Mouse (Mus musculus) heart, embryonic 10.5 days (tissue): ENCODE measurements at regions not wholly inside any gene's neighbourhood (a gene's known extent, or its start where the extent isn't known, plus 50 kb on each side); places are given as distances from the start of the nearest gene placed in this dataset.
"Not testable (repeated sequence)": the region's sequence is repeated elsewhere in the genome, so short reads cannot be mapped to it uniquely, and the experiment has no call there.

ENCODE experiments used
- DNase-seq: peaks from one replicate; pipeline ENCODE4 v3.0.0-alpha.2; 2017; ENCODE audit warnings: low spot score
- H3K27ac ChIP-seq: fragments of 300-500 bp; sonication (generic); 2 replicates; pipeline ENCODE4 v1.5.1; 2016; ENCODE audit warnings: mild to moderate bottlenecking
- H3K27me3 ChIP-seq: fragments of 300-500 bp; sonication (generic); 2 replicates; pipeline ENCODE4 v1.6.1; 2016; ENCODE audit warnings: mild to moderate bottlenecking; ENCODE audit not compliant: poor library complexity, insufficient read depth, severe bottlenecking
- H3K36me3 ChIP-seq: fragments of 300-500 bp; sonication (generic); 2 replicates; pipeline ENCODE4 v1.6.1; 2016; ENCODE audit warnings: mild to moderate bottlenecking, moderate library complexity
- H3K4me1 ChIP-seq: fragments of 300-500 bp; sonication (generic); 2 replicates; pipeline ENCODE4 v1.6.1; 2016; ENCODE audit warnings: mild to moderate bottlenecking
- H3K4me3 ChIP-seq: fragments of 300-500 bp; sonication (generic); 2 replicates; pipeline ENCODE4 v1.5.1; 2016; ENCODE audit warnings: mild to moderate bottlenecking, moderate library complexity
- H3K9me3 ChIP-seq: fragments of 300-500 bp; sonication (generic); 2 replicates; pipeline ENCODE4 v1.6.1; 2016; ENCODE audit warnings: mild to moderate bottlenecking, moderate library complexity
- WGBS: fragments of 180-500 bp; shearing (Covaris S2); methylation state at CpG from one replicate; pipeline ENCODE4 v1.1.7; 2016; 5-methylcytosine and 5-hydroxymethylcytosine counted together

DNA sequence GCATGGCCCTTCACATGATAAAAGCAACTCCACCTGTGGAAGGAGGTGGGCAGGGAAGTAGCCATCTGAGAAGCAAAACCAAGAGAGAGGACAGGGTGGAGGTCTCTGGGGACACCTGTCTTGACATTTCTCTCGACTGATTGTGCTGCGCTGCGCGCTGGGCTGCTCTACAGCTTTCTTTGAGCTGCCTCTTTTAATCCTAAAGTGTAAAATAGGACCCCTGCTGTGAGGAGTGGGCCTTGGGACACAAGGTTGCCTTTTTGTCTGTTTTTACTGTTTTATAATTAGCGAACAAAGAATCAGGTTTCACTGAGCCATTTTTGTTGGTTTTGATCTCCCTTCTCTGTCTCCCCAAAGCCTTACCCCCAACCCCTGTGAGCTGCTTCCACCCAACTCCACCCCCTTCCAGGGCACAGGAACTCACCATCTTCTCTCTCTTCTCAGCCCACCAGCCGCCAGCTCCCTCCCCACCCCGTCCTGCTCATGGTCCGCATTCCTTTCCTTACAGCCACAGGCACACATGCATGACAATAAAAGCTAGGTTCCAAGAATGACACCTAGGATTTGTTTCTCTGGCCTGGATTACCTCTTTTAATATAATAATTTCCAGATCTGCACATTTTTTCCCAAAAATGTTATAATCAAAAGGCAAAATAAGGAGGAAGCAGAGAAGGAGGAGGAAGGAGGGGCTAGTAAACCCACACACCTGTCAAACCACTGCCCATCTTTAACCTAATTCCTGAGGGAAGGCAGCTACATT is 57.3 kb downstream of the Cbln4 start:
- H3K4me3 ChIP-seq, result no peak overlapping the region
- peaks cover 15% of the 10 kb centered on the region; the same call in 1 of the 2 replicates for H3K27me3 ChIP-seq
- DNase-seq, result no peak
- no peaks in the 10 kb centered on the region for H3K36me3 ChIP-seq
- no peaks in the 10 kb centered on the region for H3K4me1 ChIP-seq
- 19% methylated on average over 8 of the region's 8 CpGs for WGBS
- no peak overlapping the region for H3K27ac ChIP-seq
- no peaks in the 10 kb centered on the region for H3K9me3 ChIP-seq

DNA sequence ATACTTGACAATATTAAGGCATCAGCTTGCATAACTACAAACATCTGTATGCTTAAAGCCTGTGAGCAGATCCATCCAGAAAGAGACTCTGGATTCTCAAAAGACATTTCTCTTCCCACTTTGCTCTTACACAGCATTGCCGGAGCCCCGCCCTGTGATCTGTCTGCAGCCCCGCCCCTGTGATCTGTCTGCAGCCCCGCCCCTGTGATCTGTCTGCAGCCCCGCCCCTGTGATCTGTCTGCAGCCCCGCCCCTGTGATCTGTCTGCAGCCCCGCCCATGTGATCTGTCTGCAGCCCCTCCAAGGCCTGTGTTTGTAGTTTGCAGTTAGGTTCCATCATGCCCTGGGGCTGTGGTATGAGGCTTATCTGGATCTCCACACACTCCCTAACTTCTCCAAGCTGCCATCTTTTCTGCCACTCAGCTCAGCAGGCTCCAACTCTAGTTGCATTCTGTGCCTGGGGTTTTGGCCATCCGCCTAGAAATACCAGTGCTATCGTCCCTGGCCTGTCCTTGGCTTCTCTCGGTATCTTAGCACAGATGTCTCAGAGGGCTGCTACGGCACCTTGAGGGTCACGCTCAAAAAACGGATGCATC is 73.9 kb downstream of the Cbln4 start:
- no peak for DNase-seq
- Histone ChIP-seq H3K27ac (no peak overlapping the region), H3K4me3 (no peak overlapping the region), H3K36me3 (no peaks in the 10 kb centered on the region), H3K27me3 (no peaks in the 10 kb centered on the region), H3K4me1 (peaks cover 6% of the 10 kb centered on the region; the same call in 1 of the 2 replicates), H3K9me3 (no peaks in the 10 kb centered on the region)
- 49% methylated on average over 13 of the region's 13 CpGs for WGBS

DNA sequence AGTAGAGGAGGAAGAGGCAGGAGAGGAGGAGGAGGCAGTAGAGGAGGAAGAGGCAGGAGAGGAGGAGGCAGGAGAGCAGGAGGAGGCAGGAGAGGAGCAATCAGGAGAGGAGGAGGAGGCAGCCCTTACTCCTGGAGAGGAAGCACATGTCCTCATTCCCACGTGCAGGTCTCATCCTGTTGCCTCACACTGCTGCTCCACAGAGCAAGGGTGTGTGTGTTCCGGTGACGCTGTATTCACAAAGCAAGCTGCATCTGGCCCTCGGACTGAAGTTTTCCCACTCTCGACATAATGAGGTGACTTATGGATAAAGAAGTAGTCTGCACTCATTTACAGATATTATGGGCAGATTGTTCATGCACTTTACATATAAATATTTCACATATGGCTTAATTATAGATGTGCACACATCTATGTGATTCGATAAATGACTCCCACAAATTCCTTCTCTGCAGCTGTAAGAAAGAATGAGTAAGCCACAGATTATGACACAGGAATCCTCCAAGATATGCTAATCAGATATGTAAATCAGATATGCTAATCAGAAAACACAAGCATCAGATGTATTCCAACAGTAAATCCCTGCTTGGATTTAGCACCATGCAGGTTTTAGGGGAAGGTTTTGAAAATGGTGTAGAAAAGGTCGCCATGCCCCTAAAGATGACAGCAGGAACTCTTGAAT is 96.6 kb downstream of the Cbln4 start:
- 81% methylated on average over 7 of the region's 7 CpGs for WGBS
- Histone ChIP-seq H3K9me3 (no peaks in the 10 kb centered on the region), H3K4me1 (no peaks in the 10 kb centered on the region), H3K4me3 (no peak overlapping the region), H3K27ac (no peak overlapping the region), H3K27me3 (no peaks in the 10 kb centered on the region), H3K36me3 (no peaks in the 10 kb centered on the region)
- DNase-seq, result no peak

DNA sequence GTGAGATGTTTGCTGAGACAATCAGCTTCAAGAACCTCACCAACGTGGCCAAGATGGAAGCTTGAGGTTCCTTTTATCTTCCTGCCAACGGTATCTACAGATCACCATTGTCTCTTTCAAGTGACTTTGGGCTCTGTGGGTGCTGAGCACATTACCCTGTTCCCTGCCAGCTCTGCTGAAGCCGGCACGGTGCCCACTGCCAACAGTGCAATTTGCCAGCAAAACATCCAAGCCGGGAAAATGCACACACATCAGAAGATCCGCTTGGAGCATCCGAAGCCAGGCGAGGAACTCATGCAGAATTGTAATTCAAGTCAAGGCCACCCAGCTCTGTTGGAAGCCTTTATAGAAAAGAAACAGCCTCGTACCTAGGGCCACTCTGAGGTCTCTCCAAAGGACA is 100.6 kb downstream of the Cbln4 start:
- 78% methylated on average over 9 of the region's 9 CpGs for WGBS
- H3K27me3 ChIP-seq, result no peaks in the 10 kb centered on the region
- H3K36me3 ChIP-seq, result no peaks in the 10 kb centered on the region
- H3K9me3 ChIP-seq, result no peaks in the 10 kb centered on the region
- no peak overlapping the region for H3K4me3 ChIP-seq
- peaks cover 14% of the 10 kb centered on the region for H3K4me1 ChIP-seq
- no peak for DNase-seq
- no peak overlapping the region for H3K27ac ChIP-seq

DNA sequence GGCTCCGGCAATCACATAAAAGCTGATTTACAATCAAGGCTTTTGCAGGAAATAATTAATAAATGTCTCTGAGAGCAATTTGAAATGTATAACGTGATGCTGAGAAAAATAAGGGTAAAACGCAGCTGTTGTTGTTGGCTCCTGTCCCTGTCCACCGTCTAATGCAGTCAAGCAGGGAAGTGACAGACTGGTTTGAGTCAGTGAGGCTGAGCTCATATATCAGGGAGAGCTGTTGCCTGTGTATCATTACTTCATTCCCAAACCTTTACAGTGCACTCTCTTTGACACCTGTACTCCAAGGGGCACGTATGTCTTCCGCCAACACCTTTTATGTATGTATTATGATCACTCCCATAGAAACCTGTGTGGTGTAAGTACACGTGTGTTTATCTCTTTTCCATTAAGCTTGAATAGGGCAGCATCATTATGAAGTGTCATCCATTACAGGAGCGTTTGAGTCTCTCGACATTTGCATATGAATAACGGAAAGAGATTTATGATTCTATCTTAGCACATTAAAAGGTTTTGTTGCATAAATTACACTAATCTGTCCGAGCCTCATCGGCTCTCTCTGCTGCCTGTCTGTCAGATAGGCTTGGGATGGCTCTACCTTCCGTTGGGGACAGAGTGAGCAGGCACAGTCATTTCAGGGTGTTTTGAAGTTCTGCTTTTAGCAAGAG is 107.5 kb downstream of the Cbln4 start:
- Histone ChIP-seq H3K27me3 (no peaks in the 10 kb centered on the region), H3K36me3 (no peaks in the 10 kb centered on the region), H3K4me1 (peaks cover 22% of the 10 kb centered on the region), H3K4me3 (no peak overlapping the region), H3K27ac (no peak overlapping the region), H3K9me3 (no peaks in the 10 kb centered on the region)
- no peak for DNase-seq
- 71% methylated on average over 13 of the region's 13 CpGs for WGBS

DNA sequence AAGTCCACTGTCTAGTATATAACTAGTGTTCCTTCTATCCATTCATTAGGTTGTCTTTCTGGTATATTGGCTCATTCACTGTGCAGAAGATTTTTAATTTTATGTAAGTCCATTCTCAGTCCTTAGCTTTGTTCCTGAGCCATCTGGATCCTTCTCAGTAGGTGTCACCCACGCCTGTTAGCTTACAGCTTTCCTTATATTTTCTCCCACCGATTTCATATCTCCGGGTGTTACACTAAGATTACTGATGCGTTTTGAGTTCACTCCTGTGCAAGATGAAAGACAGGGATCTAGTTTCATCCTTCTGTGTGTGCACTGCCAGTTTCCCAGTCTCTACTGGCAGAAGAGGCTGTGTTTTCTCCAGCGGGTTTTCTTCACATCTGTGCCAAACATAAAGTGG is 122.3 kb downstream of the Cbln4 start:
- H3K27me3 ChIP-seq, result no peaks in the 10 kb centered on the region
- H3K36me3 ChIP-seq, result no peaks in the 10 kb centered on the region
- DNase-seq, result no peak
- 83% methylated on average over 5 of the region's 5 CpGs for WGBS
- no peak overlapping the region for H3K27ac ChIP-seq
- H3K9me3 ChIP-seq, result 0 out of 2 replicates have a peak, but pooled peaks cover 4% of the 10 kb centered on the region
- H3K4me3 ChIP-seq, result no peak overlapping the region
- no peaks in the 10 kb centered on the region for H3K4me1 ChIP-seq

DNA sequence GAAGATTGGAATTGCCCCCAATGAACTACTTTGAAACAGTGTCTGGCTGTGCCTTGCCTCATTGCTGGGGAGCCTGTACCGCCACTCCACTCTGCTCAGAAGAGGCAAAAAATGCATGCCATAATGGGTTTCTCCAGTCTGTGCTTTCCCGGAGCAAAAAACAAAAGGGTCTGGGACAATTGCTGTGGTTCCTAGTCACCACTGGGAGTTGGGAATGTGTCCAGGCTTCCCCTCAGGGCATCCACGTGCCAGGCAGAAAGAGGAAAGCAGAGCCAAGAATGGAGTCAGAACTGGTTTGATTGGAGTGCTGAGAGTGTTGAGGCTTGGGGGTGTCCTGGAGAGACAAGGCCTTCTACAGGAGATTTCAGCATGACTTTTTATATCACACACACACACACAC is 156.0 kb downstream of the Cbln4 start:
- Histone ChIP-seq H3K36me3 (no peaks in the 10 kb centered on the region), H3K4me3 (no peak overlapping the region), H3K4me1 (no peaks in the 10 kb centered on the region), H3K27me3 (no peaks in the 10 kb centered on the region), H3K27ac (no peak overlapping the region), H3K9me3 (no peaks in the 10 kb centered on the region)
- no peak for DNase-seq
- 79% methylated on average over 3 of the region's 3 CpGs for WGBS

DNA sequence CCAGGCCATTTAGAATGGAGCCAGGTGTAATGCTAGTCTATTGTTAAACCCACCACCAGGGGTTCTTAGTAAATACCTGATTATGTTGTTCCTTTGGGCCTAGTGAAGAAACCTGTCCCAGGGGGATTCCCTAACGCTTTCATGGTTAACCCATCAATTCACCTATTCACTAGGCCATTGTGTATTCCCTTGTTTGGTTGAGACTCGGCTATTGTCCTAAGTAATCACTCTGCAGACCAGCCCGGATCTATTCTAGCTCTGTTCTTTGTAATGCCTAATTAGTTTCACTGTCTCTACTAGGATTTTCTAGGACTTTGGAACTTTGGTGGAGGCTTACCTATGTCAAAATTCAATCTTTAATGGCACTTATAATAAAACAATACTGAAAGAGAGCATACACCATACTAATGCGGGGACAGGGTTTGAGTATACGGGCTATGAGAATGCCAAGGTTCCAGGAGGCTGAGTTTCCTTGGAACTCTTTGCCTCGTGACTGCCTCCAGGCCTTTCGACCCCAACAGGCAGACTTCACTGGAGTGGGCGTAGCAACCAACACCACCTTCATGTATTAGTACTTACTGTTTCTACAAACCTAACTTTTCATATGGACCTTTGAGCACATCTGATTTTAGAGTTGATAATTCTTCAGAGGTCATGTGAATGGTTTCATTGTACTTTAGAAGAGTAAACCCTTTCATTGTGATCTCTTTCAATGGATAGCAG is 163.9 kb downstream of the Cbln4 start:
- 84% methylated on average over 8 of the region's 8 CpGs for WGBS
- H3K4me3 ChIP-seq, H3K27ac ChIP-seq, H3K9me3 ChIP-seq, DNase-seq, H3K27me3 ChIP-seq, H3K36me3 ChIP-seq: not testable (repeated sequence)
- H3K4me1 ChIP-seq, result peaks cover 11% of the 10 kb centered on the region; the same call in 1 of the 2 replicates

DNA sequence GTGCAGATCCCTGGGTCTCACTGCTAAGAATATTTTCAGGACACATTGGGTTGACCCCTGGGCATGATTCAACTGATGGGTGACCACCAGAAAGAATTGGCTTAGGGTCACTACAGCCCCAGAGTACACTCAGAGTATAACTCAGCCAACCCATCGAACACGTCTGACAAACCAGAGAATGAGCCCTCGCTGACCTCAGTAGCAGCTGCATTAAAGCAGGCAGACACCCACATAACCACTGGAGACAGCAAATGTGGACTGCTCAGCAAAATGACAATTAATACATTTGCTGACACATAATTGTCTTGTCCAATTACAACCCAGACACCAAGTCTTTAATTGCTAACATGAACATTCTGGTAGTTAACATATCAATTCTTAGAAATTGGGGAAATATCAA is 175.7 kb downstream of the Cbln4 start:
- H3K4me1 ChIP-seq, result no peaks in the 10 kb centered on the region; the same call in 1 of the 2 replicates
- H3K4me3 ChIP-seq, result no peak overlapping the region
- no peaks in the 10 kb centered on the region for H3K36me3 ChIP-seq
- DNase-seq, result no peak
- 87% methylated on average over 3 of the region's 3 CpGs for WGBS
- H3K27me3 ChIP-seq, result 0 out of 2 replicates have a peak, but pooled peaks cover 3% of the 10 kb centered on the region
- H3K27ac ChIP-seq, result no peak overlapping the region
- no peaks in the 10 kb centered on the region for H3K9me3 ChIP-seq

DNA sequence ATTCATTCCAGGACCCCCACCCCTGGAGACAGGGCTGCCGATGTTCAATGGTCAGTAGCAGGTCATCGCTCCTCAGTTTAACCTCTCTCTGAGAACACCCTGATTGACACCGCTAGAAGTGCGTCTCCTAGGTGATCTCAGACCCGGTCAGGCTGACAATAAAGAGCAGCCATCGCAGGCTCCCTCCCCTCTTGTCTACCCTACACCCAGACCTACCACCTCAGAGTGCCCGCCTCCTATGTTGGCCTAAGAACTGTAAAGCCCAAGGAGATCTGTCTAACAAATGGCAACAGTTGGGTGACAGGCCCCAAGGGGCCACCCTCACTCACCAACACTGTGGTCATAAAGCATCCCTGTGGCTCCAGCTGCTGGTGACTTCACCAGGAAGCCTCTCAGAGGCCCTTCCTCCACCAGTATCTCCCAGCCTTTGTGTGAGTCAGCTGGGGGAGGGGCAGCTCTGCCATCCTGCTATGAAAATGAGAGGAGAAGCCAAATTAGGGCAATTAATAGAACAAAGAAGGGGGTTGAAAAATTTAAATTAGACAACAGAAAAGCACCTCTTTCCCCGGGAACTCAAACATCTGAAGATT is 178.8 kb downstream of the Cbln4 start:
- no peaks in the 10 kb centered on the region for H3K36me3 ChIP-seq
- 0 out of 2 replicates have a peak, but pooled peaks cover 3% of the 10 kb centered on the region for H3K27me3 ChIP-seq
- no peak overlapping the region for H3K27ac ChIP-seq
- H3K4me3 ChIP-seq, result no peak overlapping the region
- H3K4me1 ChIP-seq, result no peaks in the 10 kb centered on the region; the same call in 1 of the 2 replicates
- DNase-seq, result no peak
- 85% methylated on average over 8 of the region's 8 CpGs for WGBS
- H3K9me3 ChIP-seq, result no peaks in the 10 kb centered on the region

DNA sequence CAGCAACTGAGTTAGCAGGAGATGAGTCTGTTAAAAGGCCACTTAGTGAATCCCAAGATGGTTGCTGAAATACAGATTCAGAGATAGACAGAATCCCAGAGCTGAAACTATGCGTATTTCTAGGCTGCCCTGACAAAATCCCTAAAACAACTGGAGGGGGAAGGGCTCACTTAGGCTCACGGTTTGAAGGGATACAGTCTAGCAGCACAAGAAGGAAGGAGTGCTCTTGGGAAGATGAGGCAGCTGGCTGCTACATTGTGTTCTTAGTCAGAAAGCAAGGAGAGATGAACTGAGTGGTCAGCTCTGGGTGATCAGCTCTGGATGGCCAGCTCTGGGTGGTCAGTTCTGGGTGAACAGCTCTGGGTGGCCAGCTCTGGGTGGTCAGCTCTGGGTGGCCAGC is 180.6 kb downstream of the Cbln4 start:
- DNase-seq, result no peak
- Histone ChIP-seq H3K9me3 (no peaks in the 10 kb centered on the region), H3K36me3 (no peaks in the 10 kb centered on the region), H3K4me1 (no peaks in the 10 kb centered on the region; the same call in 1 of the 2 replicates), H3K27me3 (0 out of 2 replicates have a peak, but pooled peaks cover 3% of the 10 kb centered on the region), H3K27ac (no peak overlapping the region), H3K4me3 (no peak overlapping the region)
- WGBS, result 85% methylated on average over 2 of the region's 2 CpGs

DNA sequence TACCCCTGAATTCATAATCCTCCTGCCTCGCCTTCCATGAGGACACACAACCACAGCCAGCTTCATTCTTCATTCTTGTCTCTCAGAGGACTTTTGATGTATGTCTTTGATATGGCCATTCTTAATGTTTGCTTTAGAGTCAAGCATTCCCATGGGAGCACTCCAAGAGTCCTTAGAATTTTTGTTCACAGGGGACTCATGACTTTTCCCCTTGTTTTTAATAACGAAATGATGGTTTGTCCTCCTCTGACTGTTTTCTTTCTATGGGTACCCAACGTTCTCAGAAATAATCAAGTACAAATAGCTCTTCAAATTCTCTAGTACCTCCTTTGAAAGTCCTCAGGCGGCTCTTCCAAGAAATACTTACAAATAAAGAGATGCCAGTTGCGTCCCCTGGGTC is 184.4 kb downstream of the Cbln4 start:
- no peak overlapping the region for H3K4me3 ChIP-seq
- no peak for DNase-seq
- H3K36me3 ChIP-seq, result no peaks in the 10 kb centered on the region
- H3K4me1 ChIP-seq, result peaks cover 10% of the 10 kb centered on the region; the same call in 1 of the 2 replicates
- no peak overlapping the region for H3K27ac ChIP-seq
- WGBS, result 72% methylated on average over 5 of the region's 5 CpGs
- no peaks in the 10 kb centered on the region for H3K27me3 ChIP-seq
- H3K9me3 ChIP-seq, result no peaks in the 10 kb centered on the region
